Mouse (Mus musculus): ENCODE results near the gene Hyal6.

The Hyal6 gene

GRCm38 (mm10) chr6:24732945-24733344, at the start of gene Hyal6:
Hyal6 (plus strand) TSS chr6:24733245.
- ChIA-PET POLR2A (no interaction called here), CTCF (no interaction called here)

GRCm38 (mm10) chr6:24687871-24688270, 45.2 kb upstream of the Hyal6 start:
- ChIA-PET POLR2A (no interaction called here), CTCF (no interaction called here)

- ChIA-PET POLR2A (no interaction called here), CTCF (no interaction called here)
Observed at GRCm38 (mm10) chr6:24694455-24695410, 38.3 kb upstream of the Hyal6 start.

- POLR2A ChIA-PET = no interaction called here
- CTCF ChIA-PET = no interaction called here
Observed at GRCm38 (mm10) chr6:24696117-24696516, 36.9 kb upstream of the Hyal6 start.

- CTCF ChIA-PET = no interaction called here
Observed at GRCm38 (mm10) chr6:24697216-24697615, 35.8 kb upstream of the Hyal6 start.

GRCm38 (mm10) chr6:24707090-24707489, 26.0 kb upstream of the Hyal6 start:
- ChIA-PET POLR2A (no interaction called here), CTCF (no interaction called here)

More at GRCm38 (mm10) chr6:24697216-24697615, 35.8 kb upstream of the Hyal6 start:
- POLR2A ChIA-PET = interaction anchor here in 1 of 4 experiments (0.7 kb wide), 1 partner anchor 182 kb away, joined by 4 read pairs; no protein-coding TSS in a partner anchor

GRCm38 (mm10) chr6:24707499-24707898, 25.5 kb upstream of the Hyal6 start:
- POLR2A ChIA-PET = no interaction called here
- CTCF ChIA-PET = no interaction called here

GRCm38 (mm10) chr6:24721317-24722099, 11.5 kb upstream of the Hyal6 start:
- CTCF ChIA-PET = interaction anchor here in 2 of 4 experiments (0.5 to 0.8 kb wide), 2 partner anchors 191 to 194 kb away, joined by 3 read pairs; partner anchors contain the start of genes Asb15 (in 1 of the 2) and Ndufa5 (in 1 of the 2)
- POLR2A ChIA-PET = no interaction called here

GRCm38 (mm10) chr6:24728130-24728529, 4.9 kb upstream of the Hyal6 start:
- CTCF ChIA-PET = interaction anchor here in 2 of 4 experiments (0.6 kb wide), 2 partner anchors 438 to 1609 kb away, joined by 4 to 8 read pairs; no protein-coding TSS in a partner anchor

GRCm38 (mm10) chr6:24734565-24734964, 1.5 kb downstream of the Hyal6 start:
- POLR2A ChIA-PET = no interaction called here
- CTCF ChIA-PET = no interaction called here

More at GRCm38 (mm10) chr6:24728130-24728529, 4.9 kb upstream of the Hyal6 start:
- POLR2A ChIA-PET = no interaction called here

- ChIA-PET POLR2A (no interaction called here), CTCF (no interaction called here)
Observed at GRCm38 (mm10) chr6:24748029-24748428, 15.0 kb downstream of the Hyal6 start, which contains the start of gene Hyal4. Hyal4 (plus strand) TSS chr6:24748329.

- CTCF ChIA-PET = no interaction called here
Observed at GRCm38 (mm10) chr6:24759281-24759680, 26.2 kb downstream of the Hyal6 start.

GRCm38 (mm10) chr6:24766261-24766660, 33.2 kb downstream of the Hyal6 start:
- CTCF ChIA-PET = no interaction called here
- POLR2A ChIA-PET = no interaction called here

More at GRCm38 (mm10) chr6:24759281-24759680, 26.2 kb downstream of the Hyal6 start:
- POLR2A ChIA-PET = no interaction called here

GRCm38 (mm10) chr6:24779182-24779581, 46.1 kb downstream of the Hyal6 start:
- ChIA-PET CTCF (no interaction called here), POLR2A (interaction anchor here in 1 of 4 experiments (0.8 kb wide), 1 partner anchor 121 kb away, joined by 3 read pairs; no protein-coding TSS in a partner anchor)

GRCm38 (mm10) chr6:24790888-24791287, 57.8 kb downstream of the Hyal6 start, which contains the start of gene Spam1:
Spam1 (plus strand) TSS chr6:24791188.
- ChIA-PET CTCF (no interaction called here), POLR2A (no interaction called here)

Data from embryonic stem cell, embryonic (primary cell).